8 mouse cellular contexts compared by ENCODE assay signal in the genomic region with DNA sequence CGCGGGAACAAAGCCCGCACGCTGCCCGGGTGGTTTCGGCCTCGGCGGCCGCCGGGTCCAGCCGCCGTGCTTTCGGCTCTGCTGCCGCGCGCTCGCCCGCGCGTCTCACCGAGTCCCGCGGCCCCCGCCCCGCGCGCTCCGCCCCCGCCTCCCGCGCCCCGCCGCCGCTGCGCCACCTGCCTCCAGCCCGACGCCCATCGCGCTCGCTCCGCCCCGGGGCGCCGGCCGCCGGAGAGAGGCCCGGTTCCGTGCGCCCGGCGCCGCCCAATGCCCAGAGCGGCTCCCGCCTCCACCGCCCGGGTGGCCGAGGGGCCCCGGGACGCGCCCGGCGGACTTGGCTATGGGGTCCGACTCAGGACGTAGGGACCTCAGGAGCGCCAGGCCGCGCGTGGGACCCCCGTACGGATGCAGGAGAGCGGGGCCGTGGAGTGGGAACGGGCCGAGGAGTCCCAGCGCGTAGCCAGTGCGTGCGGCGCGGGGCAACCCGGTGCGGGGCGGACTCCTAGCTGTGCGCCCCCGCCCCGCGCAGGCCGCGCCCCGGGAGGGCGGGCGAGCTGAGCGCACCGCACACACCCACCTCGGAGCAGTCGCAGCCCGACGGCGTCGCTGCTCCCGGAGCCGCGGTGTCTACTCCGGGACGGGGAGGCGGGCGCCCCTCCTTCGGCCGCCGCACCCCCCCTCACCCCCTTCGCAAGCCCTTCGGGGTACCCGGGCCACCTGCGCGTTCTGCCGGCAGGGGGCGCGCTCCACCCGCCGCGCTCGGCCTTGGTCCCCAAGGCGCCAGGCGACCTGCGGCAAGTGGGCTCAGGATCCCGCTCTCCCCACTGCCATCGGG. TPM values are rescaled to one million over a fixed set of nuclear protein-coding genes. Genes with fewer than 3 reads are reported as not detected.
DNase-seq lines count a peak whose midpoint lies in the region; ATAC-seq and TF ChIP-seq lines count a peak whose summit lies in the region.

No protein-coding gene starts in this region.

- TF ChIP-seq CTCF in C2C12 (IDR thresholded peaks at IDR 0.05; ENCODE audit: control insufficient read depth, insufficient read depth, insufficient read length), result peak; percentile 93
- TF ChIP-seq CTCF in brain, embryonic 14.5 days (IDR thresholded peaks at IDR 0.05; ENCODE audit: borderline replicate concordance, extremely low read depth, insufficient read depth, insufficient read length), result peak; percentile 76
- peak; percentile 83 for TF ChIP-seq CTCF in kidney, postnatal 0 days (IDR thresholded peaks at IDR 0.05; ENCODE audit: low read depth)

- ATAC-seq in erythroid progenitor cell, adult 5-6 weeks (replicated peaks; ENCODE audit: low FRiP score, poor library complexity, severe bottlenecking), result peak; percentile 63
- peak; percentile 71 for ATAC-seq in heart, embryonic 13.5 days (ENCODE audit: extremely low read depth, insufficient number of reproducible peaks, low FRiP score, low TSS enrichment)
- ATAC-seq in kidney, postnatal 0 days (replicated peaks; ENCODE audit: low FRiP score, low read depth), result peak; percentile 57
- peak; percentile 88 for ATAC-seq in liver, embryonic 16.5 days (ENCODE audit: low read depth)
- ATAC-seq in neural tube, embryonic 12.5 days (ENCODE audit: low FRiP score, low read depth), result peak; percentile 80

- peak overlapping the region; percentile 99 for H3K4me2 ChIP-seq in heart, embryonic 13.5 days
- peak overlapping the region; percentile 98 for H3K4me2 ChIP-seq in kidney, postnatal 0 days (ENCODE audit: low read length)
- peak overlapping the region; percentile 100 for H3K4me2 ChIP-seq in liver, embryonic 16.5 days (ENCODE audit: low read depth, low read length)
- H3K4me2 ChIP-seq in neural tube, embryonic 12.5 days (replicated peaks), result peak overlapping the region; percentile 88

- H3K9ac ChIP-seq in heart, embryonic 13.5 days, result peak overlapping the region; percentile 86
- peak overlapping the region; percentile 55 for H3K9ac ChIP-seq in kidney, postnatal 0 days (ENCODE audit: low read depth, low read length)
- H3K9ac ChIP-seq in liver, embryonic 16.5 days (ENCODE audit: low read depth, low read length), result peak overlapping the region; percentile 83
- peak overlapping the region; percentile 90 for H3K9ac ChIP-seq in neural tube, embryonic 12.5 days

- H3K79me2 ChIP-seq in C2C12 (ENCODE audit: control insufficient read depth, insufficient read depth), result no peaks in the 10 kb centered on the region

- peaks cover 47% of the 10 kb centered on the region for H3K4me1 ChIP-seq in heart, embryonic 13.5 days
- 0 out of 2 replicates have a peak, but pooled peaks cover 7% of the 10 kb centered on the region for H3K4me1 ChIP-seq in kidney, postnatal 0 days (replicated peaks; ENCODE audit: insufficient read depth, low read length)
- peaks cover 58% of the 10 kb centered on the region for H3K4me1 ChIP-seq in liver, embryonic 16.5 days (ENCODE audit: control insufficient read depth, low read depth, low read length)
- peaks cover 51% of the 10 kb centered on the region for H3K4me1 ChIP-seq in neural tube, embryonic 12.5 days

- peak overlapping the region; percentile 71 for H3K27ac ChIP-seq in heart, embryonic 13.5 days (replicated peaks)
- H3K27ac ChIP-seq in kidney, postnatal 0 days, result peak overlapping the region; percentile 82
- H3K27ac ChIP-seq in liver, embryonic 16.5 days (ENCODE audit: low read length), result peak overlapping the region; percentile 83
- H3K27ac ChIP-seq in neural tube, embryonic 12.5 days, result peak overlapping the region; percentile 89

- under 1% methylated on average over 74 of the region's 127 CpGs for WGBS in heart, embryonic 13.5 days
- whole genome bisulfite sequencing in kidney, postnatal 0 days, result under 1% methylated on average over 90 of the region's 127 CpGs
- WGBS in liver, embryonic 16.5 days (ENCODE audit: insufficient replicate concordance), result 1% methylated on average over 120 of the region's 127 CpGs
- WGBS in neural tube, embryonic 12.5 days, result under 1% methylated on average over 126 of the region's 127 CpGs

- no peak overlapping the region for H3ac ChIP-seq in C2C12 (ENCODE audit: control insufficient read depth, insufficient read length, low read depth)

- H3K9me3 ChIP-seq in heart, embryonic 13.5 days, result no peaks in the 10 kb centered on the region
- no peaks in the 10 kb centered on the region for H3K9me3 ChIP-seq in kidney, postnatal 0 days (replicated peaks; ENCODE audit: low read length)
- no peaks in the 10 kb centered on the region for H3K9me3 ChIP-seq in liver, embryonic 16.5 days (replicated peaks; ENCODE audit: control insufficient read depth, low read length)
- H3K9me3 ChIP-seq in neural tube, embryonic 12.5 days, result no peaks in the 10 kb centered on the region

- peak; percentile 50; the same call in 1 of the 2 replicates for TF ChIP-seq POLR2A in brain, embryonic 14.5 days (IDR thresholded peaks at IDR 0.05; ENCODE audit: borderline replicate concordance, extremely low read depth, insufficient read depth, insufficient read length, poor library complexity, severe bottlenecking)

- H3K27me3 ChIP-seq in C2C12 (ENCODE audit: control insufficient read depth, insufficient read depth, insufficient read length), result peaks cover 93% of the 10 kb centered on the region
- peaks cover 95% of the 10 kb centered on the region for H3K27me3 ChIP-seq in heart, embryonic 13.5 days (replicated peaks)
- peaks cover 26% of the 10 kb centered on the region for H3K27me3 ChIP-seq in kidney, postnatal 0 days (ENCODE audit: insufficient read depth, low read length)
- H3K27me3 ChIP-seq in liver, embryonic 16.5 days (ENCODE audit: control insufficient read depth, insufficient read depth, low read depth, low read length), result peaks cover 46% of the 10 kb centered on the region
- peaks cover 61% of the 10 kb centered on the region for H3K27me3 ChIP-seq in neural tube, embryonic 12.5 days (replicated peaks)

- H3K36me3 ChIP-seq in C2C12 (ENCODE audit: control insufficient read depth, insufficient read depth), result no peaks in the 10 kb centered on the region
- no peaks in the 10 kb centered on the region for H3K36me3 ChIP-seq in heart, embryonic 13.5 days
- H3K36me3 ChIP-seq in kidney, postnatal 0 days (ENCODE audit: insufficient read depth, low read length), result no peaks in the 10 kb centered on the region
- no peaks in the 10 kb centered on the region for H3K36me3 ChIP-seq in liver, embryonic 16.5 days (ENCODE audit: control insufficient read depth, insufficient read depth)
- no peaks in the 10 kb centered on the region for H3K36me3 ChIP-seq in neural tube, embryonic 12.5 days

- DNase-seq in brain, embryonic 14.5 days (ENCODE audit: low read depth), result peak; percentile 95
- DNase-seq in kidney, postnatal 0 days (ENCODE audit: low spot score), result peak; percentile 64
- peak; percentile 88 for DNase-seq in testis, postnatal 10 days (ENCODE audit: low spot score)

- no peak overlapping the region for H3K4me3 ChIP-seq in C2C12 (ENCODE audit: insufficient read depth, poor library complexity, severe bottlenecking)
- H3K4me3 ChIP-seq in heart, embryonic 13.5 days, result peak overlapping the region; percentile 77
- peak overlapping the region; percentile 66 for H3K4me3 ChIP-seq in kidney, postnatal 0 days (replicated peaks; ENCODE audit: low read depth, low read length)
- H3K4me3 ChIP-seq in liver, embryonic 16.5 days (ENCODE audit: low read depth, low read length), result peak overlapping the region; percentile 79
- H3K4me3 ChIP-seq in neural tube, embryonic 12.5 days, result peak overlapping the region; percentile 78

- H3K79me3 ChIP-seq in C2C12 (ENCODE audit: low read depth), result no peaks in the 10 kb centered on the region

TF ChIP-seq in C2C12, 6 proteins besides CTCF, POLR2A, EP300 and RAD21:
- TF ChIP-seq FOSL1 (IDR thresholded peaks at IDR 0.05; ENCODE audit: insufficient read depth, low read length, poor library complexity, severe bottlenecking) (no peak), MAX (IDR thresholded peaks at IDR 0.05) (no peak)

RNA-seq across cellular contexts. Expression of gene Cbfa2t3, which starts 20.6 kb away (rescaled TPM):
- polyA plus RNA-seq in C2C12 (2012; fragmentation: generic; extraction: Trizol), result 0.15 TPM
- 9.5 and 30.2 TPM in 2 replicates for polyA plus RNA-seq in brain, embryonic 14.5 days (2012; rRNA removed)
- total RNA-seq in erythroid progenitor cell, adult 5-6 weeks (2015; ENCODE audit: low replicate concordance), result 4.0 and 16.8 TPM in 2 replicates
- 1.5 and 7.6 TPM in 2 replicates for total RNA-seq in erythroid progenitor cell, adult 5-6 weeks (2017; ENCODE audit: low replicate concordance)
- 4.2 and 4.8 TPM in 2 replicates for polyA plus RNA-seq in heart, embryonic 13.5 days (2015; fragmentation: Nextera tagmentation; extraction: Ambion mirVana)
- polyA plus RNA-seq in kidney, postnatal 0 days (2015; fragmentation: Nextera tagmentation; extraction: Ambion mirVana), result 3.6 and 4.4 TPM in 2 replicates
- 3.1 and 3.3 TPM in 2 replicates for polyA plus RNA-seq in liver, embryonic 16.5 days (2015; fragmentation: Nextera tagmentation; extraction: Ambion mirVana)
- 15.3 and 16.7 TPM in 2 replicates for polyA plus RNA-seq in neural tube, embryonic 12.5 days (2016; fragmentation: Nextera tagmentation; extraction: Ambion mirVana)

RNA-seq across cellular contexts. Expression of gene Pabpn1l, which starts 55.7 kb away (rescaled TPM):
- not detected for polyA plus RNA-seq in C2C12 (2012; fragmentation: generic; extraction: Trizol)
- polyA plus RNA-seq in brain, embryonic 14.5 days (2012; rRNA removed), result 0.07 TPM in 1 of 2 replicates, not detected in the other
- total RNA-seq in erythroid progenitor cell, adult 5-6 weeks (2015; ENCODE audit: low replicate concordance), result not detected in 2 replicates
- total RNA-seq in erythroid progenitor cell, adult 5-6 weeks (2017; ENCODE audit: low replicate concordance), result not detected in 2 replicates
- not detected in 2 replicates for polyA plus RNA-seq in heart, embryonic 13.5 days (2015; fragmentation: Nextera tagmentation; extraction: Ambion mirVana)
- 0.15 and 0.22 TPM in 2 replicates for polyA plus RNA-seq in kidney, postnatal 0 days (2015; fragmentation: Nextera tagmentation; extraction: Ambion mirVana)
- polyA plus RNA-seq in liver, embryonic 16.5 days (2015; fragmentation: Nextera tagmentation; extraction: Ambion mirVana), result not detected in 2 replicates
- polyA plus RNA-seq in neural tube, embryonic 12.5 days (2016; fragmentation: Nextera tagmentation; extraction: Ambion mirVana), result not detected in 2 replicates
